7 mouse cellular contexts compared by ENCODE assay signal in the genomic region with DNA sequence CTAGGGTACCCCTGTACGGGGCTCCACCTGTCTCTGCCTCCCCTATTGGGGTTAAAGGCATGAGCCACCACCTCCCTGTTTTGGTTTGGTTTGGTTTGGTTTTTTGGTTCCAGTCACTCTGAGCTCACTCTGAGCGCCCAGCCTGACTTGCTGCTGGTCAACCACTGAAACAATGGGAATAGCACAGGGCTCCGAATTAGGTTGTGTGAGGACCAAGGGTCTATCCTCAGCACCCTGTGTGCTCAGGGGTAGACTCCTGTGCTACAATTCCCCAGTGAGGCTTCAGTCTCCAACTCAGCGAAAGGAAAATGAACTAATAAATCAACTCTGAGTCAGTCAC. TPM values are rescaled to one million over a fixed set of nuclear protein-coding genes. Genes with fewer than 3 reads are reported as not detected.
DNase-seq lines count a peak whose midpoint lies in the region; ATAC-seq and TF ChIP-seq lines count a peak whose summit lies in the region.

No protein-coding gene starts in this region.

- no peak for TF ChIP-seq CTCF in stomach, postnatal 0 days (IDR thresholded peaks at IDR 0.05; ENCODE audit: low read depth)

- WGBS in lung, embryonic 16.5 days = 21% methylated on average over 4 of the region's 4 CpGs
- 37% methylated on average over 4 of the region's 4 CpGs for WGBS in forebrain, embryonic 13.5 days
- 25% methylated on average over 4 of the region's 4 CpGs for WGBS in limb, embryonic 15.5 days
- 23% methylated on average over 4 of the region's 4 CpGs for WGBS in stomach, postnatal 0 days

- H3K4me3 ChIP-seq in lung, embryonic 16.5 days (ENCODE audit: low read length) = peak overlapping the region; percentile 82
- peak overlapping the region; percentile 65 for H3K4me3 ChIP-seq in forebrain, embryonic 13.5 days
- H3K4me3 ChIP-seq in limb, embryonic 15.5 days = peak overlapping the region; percentile 68
- peak overlapping the region; percentile 84 for H3K4me3 ChIP-seq in stomach, postnatal 0 days (ENCODE audit: low read depth, low read length)

- H3K4me1 ChIP-seq in lung, embryonic 16.5 days (replicated peaks; ENCODE audit: control insufficient read depth, insufficient read depth, low read length) = peaks cover 15% of the 10 kb centered on the region; the same call in 1 of the 2 replicates
- H3K4me1 ChIP-seq in forebrain, embryonic 13.5 days = 0 out of 2 replicates have a peak, but pooled peaks cover 8% of the 10 kb centered on the region
- peaks cover 9% of the 10 kb centered on the region; the same call in 1 of the 2 replicates for H3K4me1 ChIP-seq in limb, embryonic 15.5 days
- H3K4me1 ChIP-seq in stomach, postnatal 0 days (replicated peaks; ENCODE audit: control insufficient read depth, insufficient read depth) = 0 out of 2 replicates have a peak, but pooled peaks cover 3% of the 10 kb centered on the region

- H3K36me3 ChIP-seq in lung, embryonic 16.5 days (ENCODE audit: control insufficient read depth, insufficient read depth, low read length) = peaks cover 25% of the 10 kb centered on the region
- H3K36me3 ChIP-seq in forebrain, embryonic 13.5 days (ENCODE audit: poor library complexity, severe bottlenecking) = peaks cover 12% of the 10 kb centered on the region; the same call in 1 of the 2 replicates
- H3K36me3 ChIP-seq in limb, embryonic 15.5 days = peaks cover 22% of the 10 kb centered on the region
- peaks cover 8% of the 10 kb centered on the region for H3K36me3 ChIP-seq in stomach, postnatal 0 days (ENCODE audit: control insufficient read depth, insufficient read depth, low read length)

- H3K9me3 ChIP-seq in lung, embryonic 16.5 days (ENCODE audit: control insufficient read depth, low read length) = no peaks in the 10 kb centered on the region
- no peaks in the 10 kb centered on the region for H3K9me3 ChIP-seq in forebrain, embryonic 13.5 days (replicated peaks)
- H3K9me3 ChIP-seq in limb, embryonic 15.5 days = no peaks in the 10 kb centered on the region
- no peaks in the 10 kb centered on the region for H3K9me3 ChIP-seq in stomach, postnatal 0 days (ENCODE audit: control insufficient read depth, low read length)

- H3K4me2 ChIP-seq in lung, embryonic 16.5 days (ENCODE audit: low read depth, low read length) = peak overlapping the region; percentile 53
- peak overlapping the region; percentile 78 for H3K4me2 ChIP-seq in forebrain, embryonic 13.5 days
- peak overlapping the region; percentile 66 for H3K4me2 ChIP-seq in limb, embryonic 15.5 days
- peak overlapping the region; percentile 78 for H3K4me2 ChIP-seq in stomach, postnatal 0 days (replicated peaks; ENCODE audit: low read depth)

- ATAC-seq in lung, embryonic 16.5 days (ENCODE audit: low read depth) = peak; percentile 13
- ATAC-seq in forebrain, embryonic 13.5 days = peak; percentile 58
- no peak for ATAC-seq in limb, embryonic 15.5 days (ENCODE audit: insufficient number of reproducible peaks, low FRiP score, low TSS enrichment, low read depth)
- ATAC-seq in stomach, postnatal 0 days (ENCODE audit: low FRiP score, low TSS enrichment) = peak; percentile 8; the same call in 1 of the 2 replicates

- peak overlapping the region; percentile 87 for H3K9ac ChIP-seq in lung, embryonic 16.5 days (ENCODE audit: low read length)
- peak overlapping the region; percentile 68 for H3K9ac ChIP-seq in forebrain, embryonic 13.5 days
- 0 out of 2 replicates have a peak overlapping the region, but pooled peaks have one; percentile 74 for H3K9ac ChIP-seq in limb, embryonic 15.5 days
- H3K9ac ChIP-seq in stomach, postnatal 0 days (ENCODE audit: low read length) = peak overlapping the region; percentile 88

- no peak for TF ChIP-seq EP300 in stomach, postnatal 0 days (optimal IDR thresholded peaks at IDR 0.05)

- peak overlapping the region; percentile 5; the same call in 1 of the 2 replicates for H3K27ac ChIP-seq in lung, embryonic 16.5 days (ENCODE audit: low read length)
- H3K27ac ChIP-seq in forebrain, embryonic 13.5 days = no peak overlapping the region
- H3K27ac ChIP-seq in limb, embryonic 15.5 days = peak overlapping the region; percentile 86; the same call in 1 of the 2 replicates
- peak overlapping the region; percentile 93 for H3K27ac ChIP-seq in stomach, postnatal 0 days (replicated peaks)

- no peaks in the 10 kb centered on the region for H3K27me3 ChIP-seq in lung, embryonic 16.5 days (ENCODE audit: control insufficient read depth, insufficient read depth, low read depth, low read length)
- no peaks in the 10 kb centered on the region for H3K27me3 ChIP-seq in forebrain, embryonic 13.5 days
- no peaks in the 10 kb centered on the region for H3K27me3 ChIP-seq in limb, embryonic 15.5 days
- H3K27me3 ChIP-seq in stomach, postnatal 0 days (ENCODE audit: control insufficient read depth, insufficient read depth, low read length) = no peaks in the 10 kb centered on the region

- DNase-seq in lung, adult 18-20 months = no peak
- no peak for DNase-seq in stomach, postnatal 0 days (ENCODE audit: low spot score)
- DNase-seq in c-Kit-positive CD71-positive TER-119-positive erythroid progenitor cells, embryonic 14.5 days (ENCODE audit: low spot score) = no peak
- DNase-seq in cerebellum, adult 11 months = no peak

RNA-seq across cellular contexts. Expression of a gene that starts 0.8 kb away (rescaled TPM):
- polyA plus RNA-seq in lung, embryonic 16.5 days (2015; fragmentation: Nextera tagmentation; extraction: Ambion mirVana) = 23.9 and 26.1 TPM in 2 replicates
- 4.9 and 5.1 TPM in 2 replicates for polyA plus RNA-seq in forebrain, embryonic 13.5 days (2015; fragmentation: Nextera tagmentation; extraction: Ambion mirVana)
- 13.4 and 13.7 TPM in 2 replicates for polyA plus RNA-seq in limb, embryonic 15.5 days (2015; fragmentation: Nextera tagmentation; extraction: Ambion mirVana)
- polyA plus RNA-seq in stomach, postnatal 0 days (2015; fragmentation: Nextera tagmentation; extraction: Ambion mirVana) = 6.2 and 6.7 TPM in 2 replicates

RNA-seq across cellular contexts. Expression of a gene that starts 30.4 kb away (rescaled TPM):
- 1.8 and 2.3 TPM in 2 replicates for polyA plus RNA-seq in lung, embryonic 16.5 days (2015; fragmentation: Nextera tagmentation; extraction: Ambion mirVana)
- polyA plus RNA-seq in forebrain, embryonic 13.5 days (2015; fragmentation: Nextera tagmentation; extraction: Ambion mirVana) = not detected in 2 replicates
- polyA plus RNA-seq in limb, embryonic 15.5 days (2015; fragmentation: Nextera tagmentation; extraction: Ambion mirVana) = 0.15 TPM in 1 of 2 replicates, not detected in the other
- polyA plus RNA-seq in stomach, postnatal 0 days (2015; fragmentation: Nextera tagmentation; extraction: Ambion mirVana) = 3.2 and 4.4 TPM in 2 replicates

RNA-seq across cellular contexts. Expression of a gene that starts 32.4 kb away (rescaled TPM):
- polyA plus RNA-seq in lung, embryonic 16.5 days (2015; fragmentation: Nextera tagmentation; extraction: Ambion mirVana) = 0.06 TPM in 1 of 2 replicates, not detected in the other
- not detected in 2 replicates for polyA plus RNA-seq in forebrain, embryonic 13.5 days (2015; fragmentation: Nextera tagmentation; extraction: Ambion mirVana)
- 11.1 and 11.2 TPM in 2 replicates for polyA plus RNA-seq in limb, embryonic 15.5 days (2015; fragmentation: Nextera tagmentation; extraction: Ambion mirVana)
- polyA plus RNA-seq in stomach, postnatal 0 days (2015; fragmentation: Nextera tagmentation; extraction: Ambion mirVana) = 9.5 and 10.2 TPM in 2 replicates

RNA-seq across cellular contexts. Expression of a gene that starts 45.1 kb away (rescaled TPM):
- not detected in 2 replicates for polyA plus RNA-seq in lung, embryonic 16.5 days (2015; fragmentation: Nextera tagmentation; extraction: Ambion mirVana)
- not detected in 2 replicates for polyA plus RNA-seq in forebrain, embryonic 13.5 days (2015; fragmentation: Nextera tagmentation; extraction: Ambion mirVana)
- polyA plus RNA-seq in limb, embryonic 15.5 days (2015; fragmentation: Nextera tagmentation; extraction: Ambion mirVana) = not detected in 2 replicates
- polyA plus RNA-seq in stomach, postnatal 0 days (2015; fragmentation: Nextera tagmentation; extraction: Ambion mirVana) = not detected in 2 replicates

RNA-seq across cellular contexts. Expression of a gene that starts 59.0 kb away (rescaled TPM):
- polyA plus RNA-seq in lung, embryonic 16.5 days (2015; fragmentation: Nextera tagmentation; extraction: Ambion mirVana) = not detected in 2 replicates
- polyA plus RNA-seq in forebrain, embryonic 13.5 days (2015; fragmentation: Nextera tagmentation; extraction: Ambion mirVana) = not detected in 2 replicates
- polyA plus RNA-seq in limb, embryonic 15.5 days (2015; fragmentation: Nextera tagmentation; extraction: Ambion mirVana) = not detected in 2 replicates
- polyA plus RNA-seq in stomach, postnatal 0 days (2015; fragmentation: Nextera tagmentation; extraction: Ambion mirVana) = not detected in 2 replicates
